Mouse (Mus musculus) bone marrow, adult 2 months (tissue): Measurements from ENCODE around the gene Il10.

Experiments used
- CTCF ChIP-seq: fragments of 200-500 bp; IDR thresholded peaks from 2 replicates; pipeline ENCODE4 v1.5.1; 2011; ENCODE audit warnings: low read length, control low read depth; ENCODE audit not compliant: control insufficient read depth, insufficient read depth
- POLR2A ChIP-seq: fragments of 200-500 bp; IDR thresholded peaks from 2 replicates; pipeline ENCODE4 v1.6.1; 2011; ENCODE audit warnings: low read depth, mild to moderate bottlenecking, control low read depth, low read length, borderline replicate concordance; ENCODE audit not compliant: control insufficient read depth

- TF ChIP-seq POLR2A (no peak), CTCF (no peak)
These were observed 11.6 kb downstream of the Il10 start for GRCm38 (mm10) chr1:131031267-131031666.
